Mouse (Mus musculus): ENCODE data around the gene Klrk1. TPM values are rescaled to one million over a fixed set of nuclear protein-coding genes. Genes with fewer than 3 reads are reported as not detected.
"Not testable (repeated sequence)": the region's sequence is repeated elsewhere in the genome, so short reads cannot be mapped to it uniquely, and the experiment has no call there.

Klrk1 gene
- polyA plus RNA-seq (2014; fragmentation: Nextera tagmentation; extraction: Ambion mirVana): 0.13 TPM in 1 of 2 replicates, not detected in the other

GRCm38 (mm10) chr6:129623735-129624134 is at the start of gene Klrk1:
Gene Klrk1 (minus strand): TSS chr6:129623864.
- WGBS: 83% methylated on average over 4 of the region's 4 CpGs
- H3K36me3 ChIP-seq (replicated peaks; ENCODE audit: control insufficient read depth, insufficient read depth): no peaks in the 10 kb centered on the region
- ATAC-seq (ENCODE audit: low FRiP score): no peak
- no peak within 1 kb of the TSS for H3K4me3 ChIP-seq (replicated peaks; ENCODE audit: low read length)
- H3K9ac ChIP-seq: no peak within 1 kb of the TSS
- H3K27me3 ChIP-seq (ENCODE audit: control insufficient read depth, insufficient read depth, low read length): no peaks in the 10 kb centered on the region
- H3K4me2 ChIP-seq (replicated peaks): no peak within 1 kb of the TSS
- no peaks in the 10 kb centered on the region for H3K9me3 ChIP-seq (ENCODE audit: control insufficient read depth, low read length)
- H3K4me1 ChIP-seq (replicated peaks; ENCODE audit: control insufficient read depth, insufficient read depth, low read length): no peaks in the 10 kb centered on the region
- DNase-seq (ENCODE audit: low spot score): no peak
- H3K27ac ChIP-seq: no peak within 1 kb of the TSS

DNA sequence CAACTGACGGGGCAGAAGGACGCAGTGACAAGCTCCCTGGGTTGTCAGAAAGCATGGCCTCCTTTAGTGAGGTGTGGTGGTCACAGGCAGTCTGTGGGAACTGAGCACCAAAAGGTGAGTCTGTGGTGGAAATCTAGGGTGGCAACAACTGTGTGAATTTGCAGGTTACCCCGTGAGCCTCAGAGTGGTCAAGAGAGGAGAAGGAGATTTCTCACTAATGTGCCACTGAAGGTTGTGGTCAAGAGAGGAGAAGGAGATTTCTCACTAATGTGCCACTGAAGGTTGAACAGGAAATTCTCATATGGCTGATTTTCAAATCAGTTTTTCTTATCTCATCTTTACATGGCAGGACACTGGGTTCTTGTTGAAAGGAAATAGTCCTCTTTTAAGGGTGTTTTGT is 37.6 kb upstream of the Klrk1 start:
- not testable (repeated sequence) for H3K4me1 ChIP-seq (replicated peaks; ENCODE audit: control insufficient read depth, insufficient read depth, low read length); H3K4me3 ChIP-seq (replicated peaks; ENCODE audit: low read length); H3K27ac ChIP-seq; H3K4me2 ChIP-seq (replicated peaks); DNase-seq (ENCODE audit: low spot score); H3K36me3 ChIP-seq (replicated peaks; ENCODE audit: control insufficient read depth, insufficient read depth); H3K9me3 ChIP-seq (ENCODE audit: control insufficient read depth, low read length); H3K9ac ChIP-seq; ATAC-seq (ENCODE audit: low FRiP score); H3K27me3 ChIP-seq (ENCODE audit: control insufficient read depth, insufficient read depth, low read length)
- WGBS: no CpG with 5 or more reads among the region's 3 CpGs

DNA sequence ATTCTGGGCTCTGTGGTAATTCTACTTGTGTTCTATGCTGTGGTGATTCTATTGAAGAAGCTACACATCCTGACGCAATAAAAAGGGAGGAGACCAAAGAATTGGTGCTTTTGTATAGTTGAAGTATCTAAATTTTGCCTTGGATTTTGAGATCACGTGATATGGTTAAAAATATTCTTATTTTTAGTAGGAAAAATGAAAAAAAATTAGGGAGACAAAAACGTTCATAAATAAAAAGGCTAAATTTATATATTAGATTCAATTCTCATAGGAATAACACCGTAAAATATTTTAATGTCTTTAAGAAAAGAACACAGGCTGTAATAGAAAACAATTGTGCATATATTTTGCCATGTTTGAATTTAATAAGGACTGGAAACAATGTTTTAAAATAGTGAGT is 36.9 kb upstream of the Klrk1 start, which contains the start of gene Klrc2:
Gene Klrc2 (minus strand): TSS at position 101 of the 400 bp plus-strand sequence.
- H3K36me3 ChIP-seq (replicated peaks; ENCODE audit: control insufficient read depth, insufficient read depth); H3K4me2 ChIP-seq (replicated peaks); H3K27ac ChIP-seq; ATAC-seq (ENCODE audit: low FRiP score); H3K4me1 ChIP-seq (replicated peaks; ENCODE audit: control insufficient read depth, insufficient read depth, low read length); H3K9ac ChIP-seq; DNase-seq (ENCODE audit: low spot score); H3K27me3 ChIP-seq (ENCODE audit: control insufficient read depth, insufficient read depth, low read length); H3K4me3 ChIP-seq (replicated peaks; ENCODE audit: low read length); H3K9me3 ChIP-seq (ENCODE audit: control insufficient read depth, low read length): not testable (repeated sequence)
- WGBS: 80% methylated on average over 4 of the region's 4 CpGs

GRCm38 (mm10) chr6:129644054-129644453 is 20.4 kb upstream of the Klrk1 start:
- ATAC-seq (ENCODE audit: low FRiP score); H3K36me3 ChIP-seq (replicated peaks; ENCODE audit: control insufficient read depth, insufficient read depth); H3K4me3 ChIP-seq (replicated peaks; ENCODE audit: low read length); H3K9ac ChIP-seq; H3K4me1 ChIP-seq (replicated peaks; ENCODE audit: control insufficient read depth, insufficient read depth, low read length); H3K27ac ChIP-seq; DNase-seq (ENCODE audit: low spot score); H3K4me2 ChIP-seq (replicated peaks); H3K9me3 ChIP-seq (ENCODE audit: control insufficient read depth, low read length); H3K27me3 ChIP-seq (ENCODE audit: control insufficient read depth, insufficient read depth, low read length): not testable (repeated sequence)
- no CpG with 5 or more reads among the region's 3 CpGs for WGBS

- ATAC-seq (ENCODE audit: low FRiP score): not testable (repeated sequence)
- WGBS: 87% methylated on average over 3 of the region's 3 CpGs
Observed at GRCm38 (mm10) chr6:129643237-129643636, 19.6 kb upstream of the Klrk1 start, which contains the start of gene Klrc3. Gene Klrc3 (minus strand): TSS chr6:129643337.

GRCm38 (mm10) chr6:129631046-129631445 is 7.4 kb upstream of the Klrk1 start:
- 87% methylated on average over 2 of the region's 2 CpGs for WGBS
- H3K27me3 ChIP-seq (ENCODE audit: control insufficient read depth, insufficient read depth, low read length); H3K4me1 ChIP-seq (replicated peaks; ENCODE audit: control insufficient read depth, insufficient read depth, low read length); ATAC-seq (ENCODE audit: low FRiP score); DNase-seq (ENCODE audit: low spot score); H3K36me3 ChIP-seq (replicated peaks; ENCODE audit: control insufficient read depth, insufficient read depth); H3K9me3 ChIP-seq (ENCODE audit: control insufficient read depth, low read length); H3K4me2 ChIP-seq (replicated peaks); H3K4me3 ChIP-seq (replicated peaks; ENCODE audit: low read length); H3K27ac ChIP-seq; H3K9ac ChIP-seq: not testable (repeated sequence)

More at GRCm38 (mm10) chr6:129643237-129643636, 19.6 kb upstream of the Klrk1 start, which contains the start of gene Klrc3:
- not testable (repeated sequence) for H3K9me3 ChIP-seq (ENCODE audit: control insufficient read depth, low read length); H3K9ac ChIP-seq; DNase-seq (ENCODE audit: low spot score); H3K27ac ChIP-seq; H3K4me2 ChIP-seq (replicated peaks); H3K27me3 ChIP-seq (ENCODE audit: control insufficient read depth, insufficient read depth, low read length); H3K36me3 ChIP-seq (replicated peaks; ENCODE audit: control insufficient read depth, insufficient read depth); H3K4me1 ChIP-seq (replicated peaks; ENCODE audit: control insufficient read depth, insufficient read depth, low read length); H3K4me3 ChIP-seq (replicated peaks; ENCODE audit: low read length)

GRCm38 (mm10) chr6:129608372-129608771 is 15.3 kb downstream of the Klrk1 start:
- Histone ChIP-seq H3K27me3 (ENCODE audit: control insufficient read depth, insufficient read depth, low read length) (no peaks in the 10 kb centered on the region), H3K9ac (no peak overlapping the region), H3K4me2 (replicated peaks) (no peak overlapping the region), H3K4me1 (replicated peaks; ENCODE audit: control insufficient read depth, insufficient read depth, low read length) (no peaks in the 10 kb centered on the region), H3K27ac (no peak overlapping the region), H3K4me3 (replicated peaks; ENCODE audit: low read length) (no peak overlapping the region), H3K36me3 (replicated peaks; ENCODE audit: control insufficient read depth, insufficient read depth) (no peaks in the 10 kb centered on the region), H3K9me3 (ENCODE audit: control insufficient read depth, low read length) (no peaks in the 10 kb centered on the region)
- no peak for ATAC-seq (ENCODE audit: low FRiP score)
- no peak for DNase-seq (ENCODE audit: low spot score)

DNA sequence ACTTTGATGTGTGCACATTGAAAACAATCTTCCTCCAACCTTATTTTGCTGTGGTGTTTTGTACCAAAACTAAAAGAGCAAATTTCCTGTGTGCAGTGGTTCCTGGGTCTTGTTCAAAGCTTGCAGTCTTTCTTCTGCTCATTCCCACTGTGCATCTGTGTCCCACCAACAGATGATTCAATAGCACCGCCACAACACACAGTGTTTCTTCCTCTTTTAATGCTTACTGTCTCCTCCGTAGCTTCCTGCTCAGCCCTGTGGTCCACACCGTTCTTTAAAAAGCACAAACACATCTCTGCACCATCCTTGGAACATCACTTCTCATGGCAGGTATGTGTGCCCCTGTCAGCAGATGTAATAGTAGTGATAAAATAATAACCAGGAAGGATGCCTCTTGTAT is 32.2 kb downstream of the Klrk1 start, which contains the start of gene Klrd1:
Gene Klrd1 (plus strand): TSS at position 275 of the 400 bp plus-strand sequence.
- Histone ChIP-seq H3K4me1 (replicated peaks; ENCODE audit: control insufficient read depth, insufficient read depth, low read length) (no peaks in the 10 kb centered on the region), H3K27ac (no peak within 1 kb of the TSS), H3K9me3 (ENCODE audit: control insufficient read depth, low read length) (no peaks in the 10 kb centered on the region), H3K4me3 (replicated peaks; ENCODE audit: low read length) (no peak within 1 kb of the TSS), H3K4me2 (replicated peaks) (no peak within 1 kb of the TSS), H3K27me3 (ENCODE audit: control insufficient read depth, insufficient read depth, low read length) (no peaks in the 10 kb centered on the region), H3K9ac (no peak within 1 kb of the TSS), H3K36me3 (replicated peaks; ENCODE audit: control insufficient read depth, insufficient read depth) (no peaks in the 10 kb centered on the region)
- no peak for DNase-seq (ENCODE audit: low spot score)
- WGBS: 90% methylated on average over 3 of the region's 3 CpGs
- no peak for ATAC-seq (ENCODE audit: low FRiP score)

- Histone ChIP-seq H3K4me1 (replicated peaks; ENCODE audit: control insufficient read depth, insufficient read depth, low read length) (no peaks in the 10 kb centered on the region), H3K36me3 (replicated peaks; ENCODE audit: control insufficient read depth, insufficient read depth) (no peaks in the 10 kb centered on the region), H3K27me3 (ENCODE audit: control insufficient read depth, insufficient read depth, low read length) (no peaks in the 10 kb centered on the region), H3K9ac (no peak overlapping the region), H3K4me3 (replicated peaks; ENCODE audit: low read length) (no peak overlapping the region), H3K27ac (no peak overlapping the region), H3K9me3 (ENCODE audit: control insufficient read depth, low read length) (no peaks in the 10 kb centered on the region), H3K4me2 (replicated peaks) (no peak overlapping the region)
- ATAC-seq (ENCODE audit: low FRiP score) (no peak), DNase-seq (ENCODE audit: low spot score) (no peak)
- 80% methylated on average over 3 of the region's 3 CpGs for WGBS
Observed at GRCm38 (mm10) chr6:129583014-129583413, 40.6 kb downstream of the Klrk1 start.

DNA sequence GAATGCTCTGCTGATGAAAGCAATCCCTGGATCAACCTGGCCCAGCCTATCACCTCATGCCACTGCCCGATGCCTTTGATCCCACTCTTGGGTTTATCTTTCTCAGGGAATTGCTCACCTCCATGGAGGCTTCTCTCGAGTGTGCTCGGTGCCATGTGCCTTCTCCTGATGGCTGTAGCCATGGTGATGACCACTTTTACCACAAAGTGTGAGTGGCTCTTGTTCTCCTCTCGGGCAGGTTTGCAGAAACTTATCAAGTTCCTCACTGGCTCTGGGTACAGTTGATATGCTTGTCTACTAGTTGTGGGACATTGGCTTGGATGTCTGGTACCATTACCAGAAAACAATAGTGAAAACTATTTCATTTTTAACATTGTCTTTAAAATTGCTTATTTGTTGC is 41.8 kb downstream of the Klrk1 start:
- H3K27me3 ChIP-seq (ENCODE audit: control insufficient read depth, insufficient read depth, low read length): no peaks in the 10 kb centered on the region
- no peak for DNase-seq (ENCODE audit: low spot score)
- H3K4me1 ChIP-seq (replicated peaks; ENCODE audit: control insufficient read depth, insufficient read depth, low read length): no peaks in the 10 kb centered on the region
- H3K36me3 ChIP-seq (replicated peaks; ENCODE audit: control insufficient read depth, insufficient read depth): no peaks in the 10 kb centered on the region
- H3K4me3 ChIP-seq (replicated peaks; ENCODE audit: low read length): no peak overlapping the region
- no peak overlapping the region for H3K4me2 ChIP-seq (replicated peaks)
- no peak for ATAC-seq (ENCODE audit: low FRiP score)
- no peaks in the 10 kb centered on the region for H3K9me3 ChIP-seq (ENCODE audit: control insufficient read depth, low read length)
- H3K27ac ChIP-seq: no peak overlapping the region
- 85% methylated on average over 4 of the region's 4 CpGs for WGBS
- no peak overlapping the region for H3K9ac ChIP-seq
